11 mouse cellular contexts compared by ENCODE assay signal in genomic region chr7:4619979-4620378, GRCm38 (mm10). TPM values are rescaled to one million over a fixed set of nuclear protein-coding genes. Genes with fewer than 3 reads are reported as not detected.
DNase-seq lines count a peak whose midpoint lies in the region; ATAC-seq and TF ChIP-seq lines count a peak whose summit lies in the region.
"Had no signal": no experiment of that assay in that cellular context is flagged by ENCODE, and none has a peak within 500 bp of the region (broad histone marks: within the 10 kb centered on the region; RNA-seq: fewer than 3 reads in every experiment).

No protein-coding gene starts in this region.

- no peak overlapping the region for H3K4me3 ChIP-seq in kidney, postnatal 0 days (replicated peaks; ENCODE audit: low read depth, low read length)
- H3K4me3 ChIP-seq in stomach, postnatal 0 days (ENCODE audit: low read depth, low read length) = no peak overlapping the region
- H3K4me3 ChIP-seq: neural tube, embryonic 13.5 days had no signal

- ATAC-seq in kidney, postnatal 0 days (replicated peaks; ENCODE audit: low FRiP score, low read depth) = no peak; the same call in 1 of the 2 replicates
- ATAC-seq in stomach, postnatal 0 days (ENCODE audit: low FRiP score, low TSS enrichment) = 0 out of 2 replicates have a peak, but pooled peaks have one; percentile 23

- whole genome bisulfite sequencing in kidney, postnatal 0 days = 32% methylated on average over 1 of the region's 1 CpGs
- WGBS in stomach, postnatal 0 days = 40% methylated on average over 1 of the region's 1 CpGs

- H3K9ac ChIP-seq in kidney, postnatal 0 days (ENCODE audit: low read depth, low read length) = no peak overlapping the region
- no peak overlapping the region for H3K9ac ChIP-seq in stomach, postnatal 0 days (ENCODE audit: low read length)
- H3K9ac ChIP-seq: neural tube, embryonic 13.5 days had no signal

- no peaks in the 10 kb centered on the region for H3K27me3 ChIP-seq in kidney, postnatal 0 days (ENCODE audit: insufficient read depth, low read length)
- H3K27me3 ChIP-seq in stomach, postnatal 0 days (ENCODE audit: control insufficient read depth, insufficient read depth, low read length) = no peaks in the 10 kb centered on the region
- H3K27me3 ChIP-seq: neural tube, embryonic 13.5 days had no signal

- no peak for TF ChIP-seq EP300 in stomach, postnatal 0 days (optimal IDR thresholded peaks at IDR 0.05)

- TF ChIP-seq CTCF in kidney, postnatal 0 days (IDR thresholded peaks at IDR 0.05; ENCODE audit: low read depth) = no peak
- no peak for TF ChIP-seq CTCF in stomach, postnatal 0 days (IDR thresholded peaks at IDR 0.05; ENCODE audit: low read depth)

- H3K4me2 ChIP-seq in kidney, postnatal 0 days (ENCODE audit: low read length) = no peak overlapping the region
- no peak overlapping the region for H3K4me2 ChIP-seq in stomach, postnatal 0 days (replicated peaks; ENCODE audit: low read depth)
- H3K4me2 ChIP-seq: neural tube, embryonic 13.5 days had no signal

- H3K4me1 ChIP-seq in kidney, postnatal 0 days (replicated peaks; ENCODE audit: insufficient read depth, low read length) = no peaks in the 10 kb centered on the region
- H3K4me1 ChIP-seq in stomach, postnatal 0 days (replicated peaks; ENCODE audit: control insufficient read depth, insufficient read depth) = no peaks in the 10 kb centered on the region
- H3K4me1 ChIP-seq: neural tube, embryonic 13.5 days had no signal

- no peak overlapping the region for H3K27ac ChIP-seq in kidney, postnatal 0 days
- no peak overlapping the region for H3K27ac ChIP-seq in stomach, postnatal 0 days (replicated peaks)
- H3K27ac ChIP-seq: neural tube, embryonic 13.5 days had no signal

- peak; percentile 80 for DNase-seq in adrenal gland, postnatal 10 days
- no peak for DNase-seq in adrenal gland, adult 8-10 months
- DNase-seq in ovary, postnatal 36 days (ENCODE audit: low spot score) = peak; percentile 57
- DNase-seq in ovary, postnatal 10 days (ENCODE audit: low spot score) = no peak
- peak; percentile 78 for DNase-seq in kidney, postnatal 0 days (ENCODE audit: low spot score)
- DNase-seq in stomach, postnatal 0 days (ENCODE audit: low spot score) = peak; percentile 75
- no peak for DNase-seq in layer of hippocampus, adult 9-10 months (ENCODE audit: low spot score)
- no peak for DNase-seq in layer of hippocampus, adult 8-10 months (ENCODE audit: low spot score in 2 of 2)

- H3K36me3 ChIP-seq in kidney, postnatal 0 days (ENCODE audit: insufficient read depth, low read length) = no peaks in the 10 kb centered on the region
- H3K36me3 ChIP-seq in stomach, postnatal 0 days (ENCODE audit: control insufficient read depth, insufficient read depth, low read length) = no peaks in the 10 kb centered on the region
- H3K36me3 ChIP-seq: neural tube, embryonic 13.5 days had no signal

- no peaks in the 10 kb centered on the region for H3K9me3 ChIP-seq in kidney, postnatal 0 days (replicated peaks; ENCODE audit: low read length)
- no peaks in the 10 kb centered on the region for H3K9me3 ChIP-seq in stomach, postnatal 0 days (ENCODE audit: control insufficient read depth, low read length)
- H3K9me3 ChIP-seq: neural tube, embryonic 13.5 days had no signal

RNA-seq across cellular contexts. Expression of gene Tmem86b, which starts 11.2 kb away (rescaled TPM):
- 10 to 100 TPM; 12.7 to 14.7 TPM for total RNA-seq in adrenal gland, postnatal 10 days (2021)
- total RNA-seq in adrenal gland, adult 8-10 months (2022) = 10 to 100 TPM in 2 of 4 experiments, 1 to 10 TPM in 2; 6.6 to 14.2 (median 9.5) TPM
- 0.56 and 0.80 TPM in 2 replicates for polyA plus RNA-seq in kidney, postnatal 0 days (2015; fragmentation: Nextera tagmentation; extraction: Ambion mirVana)
- polyA plus RNA-seq in stomach, postnatal 0 days (2015; fragmentation: Nextera tagmentation; extraction: Ambion mirVana) = 0.22 and 0.23 TPM in 2 replicates
- total RNA-seq in layer of hippocampus, adult 8-10 months (2022) = 10 to 100 TPM; 15.4 to 27.0 (median 20.7) TPM

RNA-seq across cellular contexts. Expression of gene Ptprh, which starts 16.1 kb away (rescaled TPM):
- total RNA-seq in adrenal gland, postnatal 10 days (2021) = not detected
- total RNA-seq in adrenal gland, adult 8-10 months (2022) = not detected
- polyA plus RNA-seq in kidney, postnatal 0 days (2015; fragmentation: Nextera tagmentation; extraction: Ambion mirVana) = 0.13 and 0.31 TPM in 2 replicates
- 1.9 TPM in 2 replicates for polyA plus RNA-seq in stomach, postnatal 0 days (2015; fragmentation: Nextera tagmentation; extraction: Ambion mirVana)
- under 1 TPM; 0.59 to 0.85 (median 0.67) TPM for total RNA-seq in layer of hippocampus, adult 8-10 months (2022)
- total RNA-seq: gastrocnemius, postnatal 4 days had no signal
- polyA plus RNA-seq: C2C12 had no signal

RNA-seq across cellular contexts. Expression of gene Ppp6r1, which starts 38.8 kb away (rescaled TPM):
- total RNA-seq in adrenal gland, postnatal 10 days (2021) = 10 to 100 TPM; 74.0 to 83.3 TPM
- total RNA-seq in adrenal gland, adult 8-10 months (2022) = 100 to 1,000 TPM in 1 of 4 experiments, 10 to 100 TPM in 3; 97.9 to 103 (median 98.5) TPM
- 4.8 and 5.1 TPM in 2 replicates for polyA plus RNA-seq in kidney, postnatal 0 days (2015; fragmentation: Nextera tagmentation; extraction: Ambion mirVana)
- 3.9 and 6.2 TPM in 2 replicates for polyA plus RNA-seq in stomach, postnatal 0 days (2015; fragmentation: Nextera tagmentation; extraction: Ambion mirVana)
- 100 to 1,000 TPM; 130 to 139 (median 134) TPM for total RNA-seq in layer of hippocampus, adult 8-10 months (2022)

Comparison
In these comparisons a context has a peak if more than half of its experiments do, and no peak if none do; other contexts are left out.
1. DNase-seq: peak in adrenal gland, postnatal 10 days (single experiment), ovary, postnatal 36 days (single experiment), kidney, postnatal 0 days (single experiment) and stomach, postnatal 0 days (single experiment); none in adrenal gland, adult 8-10 months (single experiment), ovary, postnatal 10 days (single experiment), layer of hippocampus, adult 9-10 months (single experiment) and layer of hippocampus, adult 8-10 months (0 of 2).